Mouse (Mus musculus) lung, adult 2 months (tissue): ENCODE data around the gene Rgs3. TPM values are rescaled to one million over a fixed set of nuclear protein-coding genes. Genes with fewer than 3 reads are reported as not detected.

Experiments used
- DNase-seq: peaks from one replicate; pipeline ENCODE4 v3.0.0; 2022
- H3K4me1 ChIP-seq: fragments of 200-500 bp; 2 replicates; pipeline ENCODE4 v1.6.1; 2011; ENCODE audit warnings: low read length; ENCODE audit not compliant: control insufficient read depth, insufficient read depth
- H3K4me3 ChIP-seq: fragments of 200-500 bp; replicated peaks from 2 replicates; pipeline ENCODE3; 2011; ENCODE audit warnings: low read depth, mild to moderate bottlenecking, control low read depth, low read length; ENCODE audit errors: extremely low read depth
- CTCF ChIP-seq: fragments of 200-500 bp; IDR thresholded peaks from 2 replicates; pipeline ENCODE4 v1.5.1; 2011; ENCODE audit warnings: mild to moderate bottlenecking, low read length, control low read depth; ENCODE audit not compliant: insufficient read depth
- POLR2A ChIP-seq: fragments of 200-500 bp; IDR thresholded peaks from 2 replicates; pipeline ENCODE4 v1.6.1; 2011; ENCODE audit warnings: low read depth, mild to moderate bottlenecking, control low read depth, low read length, borderline replicate concordance; ENCODE audit errors: extremely low read depth
- WGBS: fragments of 180-500 bp; shearing (Covaris S2); methylation state at CpG from one replicate; pipeline ENCODE4 v1.1.7; 2018; 5-methylcytosine and 5-hydroxymethylcytosine counted together
- polyA plus RNA-seq: library from polyadenylated mRNA; depleted of rRNA; stranded (reverse); fragments of >200 nt; gene quantifications from 2 replicates; pipeline ENCODE4 v1.2.3, GENCODE M21; 2012

The Rgs3 gene
- polyA plus RNA-seq, 1 experiment, result 97.1 TPM

DNA sequence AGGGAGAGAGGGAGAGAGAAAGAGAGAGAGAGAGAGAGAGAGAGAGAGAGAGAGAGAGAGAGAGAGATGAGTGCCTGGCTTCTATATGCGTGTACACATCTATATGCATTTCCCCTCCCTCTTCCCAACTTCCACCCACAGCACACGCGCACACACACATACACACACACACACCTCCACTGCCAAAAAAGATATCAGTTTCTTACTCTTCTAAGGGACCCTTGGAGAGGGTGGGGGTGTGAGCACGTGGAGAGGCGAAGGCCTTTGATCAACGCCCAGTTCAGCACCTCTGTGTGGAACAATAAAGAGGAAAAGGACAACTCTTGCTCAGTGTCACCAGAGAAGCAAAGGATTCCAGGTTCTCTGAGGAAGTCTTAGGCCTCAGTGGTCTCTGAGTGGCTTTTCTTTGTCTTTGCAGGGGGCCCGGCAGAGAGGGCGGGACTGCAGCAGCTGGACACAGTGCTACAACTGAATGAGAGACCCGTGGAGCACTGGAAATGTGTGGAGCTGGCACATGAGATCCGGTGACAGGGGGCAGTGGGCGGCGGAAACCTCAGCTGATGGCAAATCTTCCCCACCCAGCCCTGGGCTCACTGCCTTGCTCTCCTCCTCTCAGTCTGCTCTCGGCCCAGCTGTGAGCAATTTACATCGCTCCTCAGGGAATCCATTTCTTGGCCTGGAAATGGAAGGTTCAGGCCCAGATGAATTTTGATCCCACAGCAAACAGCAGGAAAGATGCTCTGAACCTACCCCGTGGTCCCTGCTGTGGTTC, 65.2 kb downstream of the Rgs3 start:
- Histone ChIP-seq H3K4me1 (peaks cover 24% of the 10 kb centered on the region), H3K4me3 (no peak overlapping the region)
- TF ChIP-seq CTCF (no peak), POLR2A (no peak)
- no peak for DNase-seq
- WGBS, result 55% methylated on average over 15 of the region's 15 CpGs

DNA sequence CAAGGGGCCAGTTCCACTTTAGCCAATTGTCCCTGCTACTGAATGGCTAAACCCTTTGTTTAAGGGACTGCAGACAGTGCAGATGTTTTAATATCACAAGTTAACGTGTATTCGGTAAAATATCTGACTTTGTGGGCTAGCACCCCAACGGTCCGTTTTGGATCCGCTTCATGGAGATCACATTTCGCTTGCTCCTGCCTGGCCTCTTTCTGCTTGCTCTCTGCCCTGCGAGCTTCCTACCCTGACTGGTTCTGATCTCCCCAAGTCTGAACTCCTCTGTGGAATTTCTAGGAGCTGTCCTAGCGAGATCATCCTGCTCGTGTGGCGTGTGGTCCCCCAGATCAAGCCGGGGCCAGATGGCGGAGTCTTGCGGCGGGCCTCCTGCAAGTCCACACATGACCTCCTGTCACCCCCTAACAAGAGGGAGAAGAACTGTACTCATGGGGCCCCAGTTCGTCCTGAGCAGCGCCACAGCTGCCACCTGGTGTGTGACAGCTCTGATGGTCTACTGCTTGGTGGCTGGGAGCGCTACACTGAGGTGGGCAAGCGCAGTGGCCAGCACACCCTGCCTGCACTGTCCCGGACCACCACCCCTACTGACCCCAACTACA, 65.9 kb downstream of the Rgs3 start:
- WGBS, result 86% methylated on average over 19 of the region's 19 CpGs
- no peak overlapping the region for H3K4me3 ChIP-seq
- peaks cover 31% of the 10 kb centered on the region for H3K4me1 ChIP-seq
- no peak for TF ChIP-seq CTCF
- TF ChIP-seq POLR2A, result no peak
- DNase-seq, result no peak

DNA sequence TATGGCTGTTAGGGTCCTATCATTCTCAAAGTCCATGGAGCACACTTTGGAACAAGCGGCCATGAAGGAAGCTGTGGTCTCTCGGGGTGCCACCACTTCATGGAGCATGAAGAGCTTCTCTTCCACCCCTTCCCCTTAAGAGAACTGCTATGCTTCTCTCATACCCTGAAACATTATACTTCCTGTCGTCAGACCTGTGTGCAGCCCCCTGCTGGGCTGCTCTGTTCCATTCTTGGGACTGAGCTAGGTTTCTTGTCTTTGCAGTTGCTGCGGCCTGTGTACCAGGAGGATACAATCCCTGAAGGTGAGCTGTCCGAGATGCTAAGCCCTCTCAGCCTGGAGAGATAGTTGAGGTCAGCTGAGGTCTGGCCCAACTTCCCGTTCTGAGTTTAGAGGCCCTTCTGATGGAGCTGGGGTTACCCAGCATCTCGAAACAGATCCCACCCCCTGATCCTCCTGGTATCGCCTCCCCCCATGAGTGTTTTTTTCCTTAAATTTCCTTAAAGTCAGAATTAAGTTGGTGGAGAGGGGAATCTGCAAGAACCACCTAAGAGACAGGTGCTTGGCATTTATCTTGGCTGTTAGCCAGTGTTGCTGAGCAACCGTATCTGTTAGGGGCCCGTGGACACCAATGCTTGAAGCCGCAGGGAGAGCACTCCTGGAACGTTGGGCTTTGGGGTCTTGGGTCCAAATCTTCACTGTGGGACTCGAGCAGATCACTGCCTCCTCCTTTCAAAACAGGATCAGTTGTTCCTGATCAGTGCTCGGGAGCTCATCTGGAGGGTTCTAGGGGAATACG, 66.8 kb downstream of the Rgs3 start:
- WGBS, result 62% methylated on average over 15 of the region's 15 CpGs
- H3K4me1 ChIP-seq, result peaks cover 33% of the 10 kb centered on the region
- H3K4me3 ChIP-seq, result no peak overlapping the region
- TF ChIP-seq CTCF, result no peak
- no peak for TF ChIP-seq POLR2A
- DNase-seq, result no peak

DNA sequence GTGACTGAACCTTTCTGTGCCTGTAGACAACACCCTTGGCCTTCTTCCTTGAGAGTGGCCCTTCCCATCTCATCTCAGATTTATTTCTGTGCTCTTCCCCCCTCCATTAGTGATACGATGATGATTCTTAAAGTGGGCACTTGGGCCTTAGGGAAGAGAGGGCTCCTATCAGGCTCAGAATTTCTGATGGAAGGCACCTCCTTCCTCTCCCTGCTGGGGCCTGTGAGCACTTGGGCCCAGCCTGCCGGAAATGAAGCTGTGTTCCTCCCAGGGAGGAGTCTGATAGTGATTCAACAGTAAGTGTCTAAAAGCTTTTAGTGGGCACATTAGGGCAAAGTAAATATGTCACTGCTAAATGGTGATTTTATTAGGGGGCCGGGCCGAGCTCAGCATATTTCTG, 67.7 kb downstream of the Rgs3 start:
- no peak for DNase-seq

DNA sequence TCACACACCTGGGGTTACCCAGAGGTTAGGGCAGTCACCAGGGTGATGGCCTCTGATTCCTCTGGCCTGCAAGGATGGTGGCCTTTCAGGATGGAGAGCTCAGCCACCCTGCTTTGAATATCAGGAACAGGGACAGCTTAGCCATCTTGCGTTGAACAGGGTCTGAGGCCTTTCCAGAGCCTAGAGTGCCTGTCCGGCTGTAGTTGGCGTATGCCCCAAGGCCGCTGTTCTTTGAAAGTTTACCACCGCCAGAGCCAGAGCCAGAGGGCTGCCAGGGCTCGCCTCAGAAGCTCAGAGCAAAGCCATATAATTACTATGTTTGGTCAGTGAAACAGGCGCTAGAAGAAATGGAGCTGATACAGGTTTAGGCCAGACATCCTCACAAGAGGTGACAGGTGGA, 68.9 kb downstream of the Rgs3 start:
- Histone ChIP-seq H3K4me3 (no peak overlapping the region), H3K4me1 (peaks cover 34% of the 10 kb centered on the region)
- WGBS, result 81% methylated on average over 7 of the region's 7 CpGs
- no peak for TF ChIP-seq POLR2A
- TF ChIP-seq CTCF, result no peak
- DNase-seq, result no peak

More for the DNA sequence above, 67.7 kb downstream of the Rgs3 start:
- TF ChIP-seq POLR2A (no peak), CTCF (no peak)
- 39% methylated on average over 4 of the region's 4 CpGs for WGBS
- H3K4me1 ChIP-seq, result peaks cover 33% of the 10 kb centered on the region
- H3K4me3 ChIP-seq, result no peak overlapping the region

GRCm38 (mm10) chr4:62629461-62629860, 69.8 kb downstream of the Rgs3 start:
- 65% methylated on average over 9 of the region's 9 CpGs for WGBS
- no peak for DNase-seq
- TF ChIP-seq CTCF (no peak), POLR2A (no peak)
- Histone ChIP-seq H3K4me1 (peaks cover 39% of the 10 kb centered on the region), H3K4me3 (no peak overlapping the region)

GRCm38 (mm10) chr4:62629905-62630304, 70.3 kb downstream of the Rgs3 start:
- WGBS, result 25% methylated on average over 4 of the region's 4 CpGs
- Histone ChIP-seq H3K4me3 (no peak overlapping the region), H3K4me1 (peaks cover 38% of the 10 kb centered on the region)
- TF ChIP-seq POLR2A (no peak), CTCF (no peak)
- no peak for DNase-seq

DNA sequence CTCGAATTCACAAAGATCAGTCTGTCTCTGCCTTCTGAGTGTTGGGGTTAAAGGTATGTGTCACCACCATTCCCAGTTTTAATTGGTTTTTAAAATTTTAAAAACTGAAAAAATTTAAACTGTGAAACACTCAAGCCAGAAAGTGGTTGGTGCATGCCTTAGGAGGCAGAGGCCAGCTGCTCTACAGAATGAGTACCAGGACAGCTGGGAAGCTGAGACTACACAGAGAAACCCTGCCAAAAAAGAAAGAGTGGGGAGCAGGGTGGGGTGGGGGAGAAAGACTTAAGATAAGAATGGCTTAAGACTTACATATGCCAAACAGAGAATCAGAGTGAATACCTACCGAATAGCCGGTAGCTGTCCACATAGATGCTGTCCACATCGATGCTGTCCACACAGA, 73.6 kb downstream of the Rgs3 start:
- Histone ChIP-seq H3K4me1 (peaks cover 29% of the 10 kb centered on the region), H3K4me3 (no peak overlapping the region)
- WGBS, result 74% methylated on average over 4 of the region's 4 CpGs
- no peak for TF ChIP-seq CTCF
- no peak for TF ChIP-seq POLR2A
- DNase-seq, result no peak

DNA sequence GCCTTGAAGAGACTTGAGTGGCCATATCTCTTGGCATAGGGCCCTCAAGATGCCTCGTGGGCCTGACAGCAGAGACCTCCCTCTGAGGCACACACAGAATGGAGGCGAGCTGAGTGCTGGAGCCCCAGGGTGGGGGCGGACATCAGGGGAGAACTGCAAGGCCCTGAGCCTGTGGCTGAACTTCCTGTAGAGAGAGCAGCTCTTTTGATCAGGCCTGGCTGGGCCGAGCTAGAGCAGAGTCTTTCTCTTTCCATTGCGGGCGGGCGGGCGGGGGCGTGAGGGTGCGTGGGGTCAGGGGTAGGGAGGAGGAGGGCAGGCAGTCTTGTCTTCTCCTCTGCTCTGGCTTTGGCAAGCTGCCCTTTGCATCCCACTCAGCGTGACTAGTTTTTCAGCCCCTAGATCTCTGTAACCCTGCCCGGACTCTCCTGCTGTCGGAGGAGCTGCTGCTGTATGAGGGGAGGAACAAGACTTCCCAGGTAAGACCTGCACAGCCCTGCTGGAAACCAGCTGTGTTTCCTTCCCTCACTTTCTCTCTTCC, 74.5 kb downstream of the Rgs3 start:
- Histone ChIP-seq H3K4me3 (no peak overlapping the region), H3K4me1 (peaks cover 29% of the 10 kb centered on the region)
- no peak for DNase-seq
- TF ChIP-seq POLR2A (no peak), CTCF (no peak)
- 22% methylated on average over 13 of the region's 13 CpGs for WGBS
